Comparison of ENCODE assay signal across 25 mouse cellular contexts in genomic region chr14:120568054-120568453, GRCm38 (mm10).
"Had no signal": no experiment of that assay in that cellular context is flagged by ENCODE, and none has a peak within 500 bp of the region (broad histone marks: within the 10 kb centered on the region; RNA-seq: fewer than 3 reads in every experiment).

No protein-coding gene starts in this region.

- H3K27ac ChIP-seq: heart, embryonic 13.5 days; heart, embryonic 15.5 days; hindbrain, embryonic 13.5 days; hindbrain, embryonic 15.5 days; hindbrain, postnatal 0 days; kidney, embryonic 15.5 days; kidney, postnatal 0 days; limb, embryonic 13.5 days; limb, embryonic 15.5 days had no signal

- H3K4me1 ChIP-seq: hindbrain, embryonic 13.5 days; hindbrain, embryonic 15.5 days; kidney, embryonic 15.5 days; limb, embryonic 13.5 days; limb, embryonic 15.5 days had no signal

- H3K9ac ChIP-seq: forebrain, postnatal 0 days; heart, embryonic 13.5 days; heart, embryonic 15.5 days; hindbrain, embryonic 13.5 days; hindbrain, embryonic 15.5 days; kidney, embryonic 15.5 days; limb, embryonic 13.5 days; limb, embryonic 15.5 days had no signal

- H3K36me3 ChIP-seq: heart, embryonic 13.5 days; heart, embryonic 15.5 days; hindbrain, embryonic 13.5 days; hindbrain, embryonic 15.5 days; kidney, embryonic 15.5 days; limb, embryonic 13.5 days; limb, embryonic 15.5 days had no signal

- H3K27me3 ChIP-seq: heart, embryonic 13.5 days; heart, embryonic 15.5 days; hindbrain, embryonic 13.5 days; hindbrain, embryonic 15.5 days; kidney, embryonic 15.5 days; limb, embryonic 13.5 days; limb, embryonic 15.5 days had no signal

- H3K9me3 ChIP-seq: heart, embryonic 13.5 days; heart, embryonic 15.5 days; hindbrain, embryonic 13.5 days; hindbrain, embryonic 15.5 days; kidney, embryonic 15.5 days; limb, embryonic 13.5 days; limb, embryonic 15.5 days had no signal

- ATAC-seq: forebrain, postnatal 0 days; hindbrain, postnatal 0 days; intestine, embryonic 16.5 days had no signal

- H3K4me3 ChIP-seq: heart, embryonic 13.5 days; heart, embryonic 15.5 days; hindbrain, embryonic 13.5 days; hindbrain, embryonic 15.5 days; kidney, embryonic 15.5 days; limb, embryonic 13.5 days; limb, embryonic 15.5 days had no signal

- H3K4me2 ChIP-seq: heart, embryonic 11.5 days; heart, embryonic 13.5 days; heart, embryonic 15.5 days; hindbrain, embryonic 13.5 days; hindbrain, embryonic 15.5 days; kidney, embryonic 15.5 days; limb, embryonic 13.5 days; limb, embryonic 15.5 days had no signal

- DNase-seq: forebrain, postnatal 0 days; gastrocnemius, postnatal 14 days; gastrocnemius, postnatal 36 days; heart, adult 18-20 months; heart, postnatal 14 days; heart, postnatal 36 days; kidney, adult 11 months; kidney, adult 2 months; kidney, adult 9 months; kidney, postnatal 14 days; kidney, postnatal 36 days; layer of hippocampus, adult 9-11 months; layer of hippocampus, postnatal 36 days; left cerebral cortex, postnatal 4 days had no signal
